Mouse (Mus musculus) inflammation-experienced regulatory T-cells (primary cell): ENCODE data around the gene Mns1. TPM values are rescaled to one million over a fixed set of nuclear protein-coding genes. Genes with fewer than 3 reads are reported as not detected.

ENCODE experiments used
- polyA plus RNA-seq, 2 experiments: library from polyadenylated mRNA; unstranded; fragments of 100-300 nt; shearing (Covaris generic); gene quantifications; one replicate each; pipeline ENCODE4 v1.2.1; 2017

Gene Mns1
- polyA plus RNA-seq = 10 to 100 TPM in 1 of 2 experiments, 1 to 10 TPM in 1; 5.5 to 11.6 TPM

DNA sequence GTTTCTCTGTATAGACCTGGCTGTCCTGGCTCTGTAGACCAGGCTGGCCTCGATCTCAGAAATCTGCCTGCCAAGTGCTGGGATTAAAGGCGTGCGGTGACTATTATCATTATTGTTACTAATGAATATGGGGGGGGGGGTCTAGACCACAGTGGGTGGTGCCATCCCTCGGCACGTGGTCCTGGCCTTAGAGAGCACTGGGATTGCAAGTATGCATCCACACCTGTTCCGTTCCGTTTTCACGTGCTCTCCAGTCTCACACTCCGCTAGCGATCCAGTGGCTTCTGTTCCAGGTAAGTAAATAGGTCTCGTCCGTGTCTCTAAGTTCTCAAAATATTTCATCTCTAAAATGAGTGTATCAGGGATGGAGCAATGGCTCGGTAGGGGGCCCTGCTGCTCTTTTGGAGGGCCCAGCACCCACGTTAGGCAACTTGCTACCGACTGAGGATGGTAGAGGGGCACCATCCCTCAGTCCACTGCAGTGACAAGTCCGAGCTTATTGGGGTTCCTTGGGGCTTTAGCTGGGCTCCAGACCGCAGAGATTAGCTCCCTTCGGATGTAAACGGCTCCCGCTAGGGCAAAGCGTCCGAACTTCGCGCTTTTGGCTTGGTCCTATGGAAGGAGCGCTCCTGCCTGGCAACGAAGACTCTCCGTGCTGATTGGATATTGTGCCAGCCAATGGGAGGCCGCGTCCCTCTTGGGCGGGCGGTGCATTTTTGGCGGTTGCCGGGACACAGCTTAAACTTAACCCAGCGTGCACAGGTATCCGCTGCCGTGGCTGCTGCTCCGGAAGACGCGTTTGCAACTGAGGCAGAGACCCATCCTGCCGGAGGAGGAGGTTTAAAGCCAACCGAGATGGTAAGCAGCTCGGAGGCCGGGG lies at the start of gene Mns1:
Mns1 (plus strand) TSS at position 190 of the 880 bp plus-strand sequence.

DNA sequence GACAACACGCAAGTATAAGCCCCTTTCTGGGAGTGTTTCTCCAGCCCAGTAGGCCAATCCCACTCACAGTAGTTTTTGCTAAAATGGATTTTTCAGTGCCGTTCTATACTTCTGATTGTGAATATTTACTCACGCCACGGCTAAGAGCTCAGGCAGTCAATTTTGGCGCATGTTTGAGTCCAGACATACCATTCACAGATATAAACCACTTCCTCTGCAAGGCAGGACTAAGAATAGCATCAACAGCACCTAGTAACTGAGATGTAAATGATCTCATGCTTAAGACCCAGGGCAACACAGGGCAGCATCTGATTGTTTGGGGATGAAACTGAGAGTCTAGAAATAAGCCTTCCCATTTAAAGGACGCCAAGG lies 54.4 kb downstream of the Mns1 start, which contains the start of gene Tex9:
Tex9 (minus strand) TSS at position 19 of the 372 bp plus-strand sequence.

Other genes starting within 250 kb of the Mns1 start
- 10 to 100 TPM; 50.8 to 54.1 TPM for gene Zfp280d, start 163.2 kb upstream of the Mns1 start, polyA plus RNA-seq
- 10 to 100 TPM in 1 of 2 experiments, 1 to 10 TPM in 1; 9.9 to 15.5 TPM for gene Tex9, start 54.2 kb downstream of the Mns1 start, polyA plus RNA-seq
- 10 to 100 TPM; 33.2 to 53.8 TPM for gene Rfx7, start 94.2 kb downstream of the Mns1 start, polyA plus RNA-seq
- gene Nedd4, start 224.3 kb downstream of the Mns1 start, polyA plus RNA-seq = 10 to 100 TPM in 1 of 2 experiments, 1 to 10 TPM in 1; 4.7 to 14.5 TPM